Mouse (Mus musculus) small intestine, adult 2 months (tissue): ENCODE data around the gene Lysmd3. TPM values are rescaled to one million over a fixed set of nuclear protein-coding genes. Genes with fewer than 3 reads are reported as not detected.
"Not testable (repeated sequence)": the region's sequence is repeated elsewhere in the genome, so short reads cannot be mapped to it uniquely, and the experiment has no call there.

ENCODE experiments used
- H3K27ac ChIP-seq: fragments of 200-500 bp; 2 replicates; pipeline ENCODE4 v1.5.1; 2012; ENCODE audit warnings: low read depth, low read length, control low read depth, inconsistent platforms; ENCODE audit not compliant: insufficient read depth
- H3K27me3 ChIP-seq: fragments of 200-500 bp; 2 replicates; pipeline ENCODE4 v1.6.1; 2012; ENCODE audit warnings: mild to moderate bottlenecking, moderate library complexity, low read length, inconsistent platforms; ENCODE audit not compliant: control insufficient read depth, insufficient read depth
- H3K36me3 ChIP-seq: fragments of 200-500 bp; 2 replicates; pipeline ENCODE4 v1.6.1; 2012; ENCODE audit warnings: mild to moderate bottlenecking, low read length, control low read depth, inconsistent platforms; ENCODE audit not compliant: control insufficient read depth, insufficient read depth
- H3K4me1 ChIP-seq: fragments of 200-500 bp; 2 replicates; pipeline ENCODE4 v1.6.1; 2012; ENCODE audit warnings: low read length, inconsistent platforms, mixed read lengths; ENCODE audit not compliant: control insufficient read depth, insufficient read depth, insufficient read length
- H3K4me3 ChIP-seq: fragments of 200-500 bp; 2 replicates; pipeline ENCODE4 v1.5.1; 2012; ENCODE audit warnings: low read depth, mild to moderate bottlenecking, control low read depth, inconsistent platforms, low read length, moderate library complexity
- CTCF ChIP-seq: fragments of 200-500 bp; IDR thresholded peaks from 2 replicates; pipeline ENCODE4 v1.5.1; 2012; ENCODE audit warnings: low read depth, mild to moderate bottlenecking, control low read depth, inconsistent platforms, low read length, moderate library complexity, mixed read lengths; ENCODE audit not compliant: insufficient replicate concordance, insufficient read length; ENCODE audit errors: extremely low read depth
- POLR2A ChIP-seq: fragments of 200-500 bp; IDR thresholded peaks from 2 replicates; pipeline ENCODE4 v1.6.1; 2012; ENCODE audit warnings: low read depth, mild to moderate bottlenecking, control low read depth, inconsistent platforms, low read length, moderate library complexity
- WGBS: fragments of 180-500 bp; shearing (Covaris S2); methylation state at CpG from one replicate; pipeline ENCODE4 v1.1.7; 2018; 5-methylcytosine and 5-hydroxymethylcytosine counted together
- polyA plus RNA-seq: library from polyadenylated mRNA; depleted of rRNA; stranded (reverse); fragments of >200 nt; gene quantifications from 2 replicates; pipeline ENCODE4 v1.2.3, GENCODE M21; 2012

The Lysmd3 gene
- polyA plus RNA-seq, 1 experiment: 16.9 TPM

GRCm38 (mm10) chr13:81639624-81640023 lies 17.8 kb upstream of the Lysmd3 start:
- TF ChIP-seq CTCF: no peak
- WGBS: 59% methylated on average over 4 of the region's 4 CpGs

GRCm38 (mm10) chr13:81640881-81641280 lies 16.6 kb upstream of the Lysmd3 start:
- Histone ChIP-seq H3K36me3 (no peaks in the 10 kb centered on the region), H3K27me3 (no peaks in the 10 kb centered on the region), H3K4me3 (no peak overlapping the region), H3K4me1 (peaks cover 4% of the 10 kb centered on the region; the same call in 1 of the 2 replicates), H3K27ac (no peak overlapping the region)
- no peak for TF ChIP-seq CTCF
- no peak for TF ChIP-seq POLR2A
- WGBS: 21% methylated on average over 6 of the region's 6 CpGs

More at GRCm38 (mm10) chr13:81639624-81640023, 17.8 kb upstream of the Lysmd3 start:
- Histone ChIP-seq H3K27me3 (no peaks in the 10 kb centered on the region), H3K4me3 (no peak overlapping the region), H3K27ac (no peak overlapping the region), H3K4me1 (no peaks in the 10 kb centered on the region), H3K36me3 (no peaks in the 10 kb centered on the region)

- Histone ChIP-seq H3K4me1 (peaks cover 4% of the 10 kb centered on the region; the same call in 1 of the 2 replicates), H3K27me3 (no peaks in the 10 kb centered on the region), H3K36me3 (no peaks in the 10 kb centered on the region), H3K4me3 (no peak overlapping the region), H3K27ac (no peak overlapping the region)
- TF ChIP-seq CTCF (no peak), POLR2A (no peak)
- 15% methylated on average over 8 of the region's 8 CpGs for WGBS
Measured at GRCm38 (mm10) chr13:81641289-81642045, 16.0 kb upstream of the Lysmd3 start.

GRCm38 (mm10) chr13:81642491-81643149 lies 14.8 kb upstream of the Lysmd3 start:
- no peak for TF ChIP-seq POLR2A
- TF ChIP-seq CTCF: no peak
- WGBS: 51% methylated on average over 7 of the region's 7 CpGs
- Histone ChIP-seq H3K27ac (no peak overlapping the region), H3K4me1 (peaks cover 4% of the 10 kb centered on the region; the same call in 1 of the 2 replicates), H3K4me3 (no peak overlapping the region), H3K27me3 (no peaks in the 10 kb centered on the region), H3K36me3 (no peaks in the 10 kb centered on the region)

- no peak for TF ChIP-seq CTCF
- no peak for TF ChIP-seq POLR2A
Measured at GRCm38 (mm10) chr13:81644047-81644565, 13.4 kb upstream of the Lysmd3 start.

GRCm38 (mm10) chr13:81646348-81646747 lies 11.1 kb upstream of the Lysmd3 start:
- 84% methylated on average over 6 of the region's 6 CpGs for WGBS
- TF ChIP-seq CTCF (no peak), POLR2A (no peak)

More at GRCm38 (mm10) chr13:81644047-81644565, 13.4 kb upstream of the Lysmd3 start:
- H3K27ac ChIP-seq: no peak overlapping the region
- no peak overlapping the region for H3K4me3 ChIP-seq
- no peaks in the 10 kb centered on the region for H3K36me3 ChIP-seq
- H3K27me3 ChIP-seq: no peaks in the 10 kb centered on the region
- WGBS: 90% methylated on average over 11 of the region's 11 CpGs
- peaks cover 4% of the 10 kb centered on the region; the same call in 1 of the 2 replicates for H3K4me1 ChIP-seq

GRCm38 (mm10) chr13:81650382-81650781 lies 7.1 kb upstream of the Lysmd3 start:
- WGBS: 75% methylated on average over 5 of the region's 6 CpGs
- H3K4me3 ChIP-seq, H3K36me3 ChIP-seq, H3K4me1 ChIP-seq, H3K27ac ChIP-seq, H3K27me3 ChIP-seq: not testable (repeated sequence)

More at GRCm38 (mm10) chr13:81646348-81646747, 11.1 kb upstream of the Lysmd3 start:
- H3K4me1 ChIP-seq: peaks cover 4% of the 10 kb centered on the region; the same call in 1 of the 2 replicates
- no peaks in the 10 kb centered on the region for H3K27me3 ChIP-seq
- H3K27ac ChIP-seq: no peak overlapping the region
- H3K4me3 ChIP-seq: no peak overlapping the region
- H3K36me3 ChIP-seq: no peaks in the 10 kb centered on the region
